Mouse (Mus musculus) urinary bladder, postnatal 4 days (tissue): ENCODE results near the gene Bcl7b.
"Not testable (repeated sequence)": the region's sequence is repeated elsewhere in the genome, so short reads cannot be mapped to it uniquely, and the experiment has no call there.

ENCODE experiments used
- DNase-seq, 2 experiments: peaks; one replicate each; pipeline ENCODE4 v3.0.0; 2021 to 2022; ENCODE audit warnings: low spot score in 2 of 2

Gene Bcl7b

GRCm38 (mm10) chr5:135216871-135217270, 48.8 kb downstream of the Bcl7b start:
- DNase-seq, result no peak

DNA sequence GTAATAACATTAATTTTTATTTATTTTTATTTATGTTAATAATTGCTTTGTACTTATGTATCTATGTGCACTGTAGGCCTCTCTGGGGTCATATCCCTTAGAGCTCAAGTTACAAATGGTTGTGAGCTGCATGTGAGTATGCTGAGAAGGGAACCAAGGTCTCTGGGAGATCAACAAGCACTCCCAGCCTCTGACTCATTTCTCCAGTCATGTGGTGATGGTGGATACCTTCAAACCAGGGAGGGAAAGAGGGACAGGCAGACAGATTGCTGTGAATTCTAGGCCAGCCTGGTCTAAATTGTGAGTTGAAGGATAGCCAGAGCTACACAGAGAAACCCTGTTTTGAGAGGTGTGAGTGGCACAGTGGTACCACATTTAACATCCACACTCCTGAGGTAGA, 52.9 kb downstream of the Bcl7b start:
- DNase-seq, result no peak

DNA sequence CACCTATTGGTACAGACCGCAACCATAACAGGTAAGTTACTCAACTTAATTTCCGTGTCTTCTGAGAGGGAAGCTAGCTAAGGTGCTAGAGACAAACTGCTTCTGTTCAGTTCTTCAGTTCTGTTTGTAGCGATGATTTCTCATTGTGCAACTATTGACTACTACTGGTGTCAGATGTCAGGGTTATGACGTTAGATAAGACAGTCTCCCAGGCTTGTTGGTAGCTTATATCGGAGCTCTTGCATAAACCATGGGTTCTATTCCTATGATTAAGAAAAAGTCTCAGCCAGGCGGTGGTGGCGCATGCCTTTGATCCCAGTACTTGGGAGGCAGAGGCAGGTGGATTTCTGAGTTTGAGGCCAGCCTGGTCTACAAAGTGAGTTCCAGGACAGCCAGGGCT, 54.0 kb downstream of the Bcl7b start:
- no peak for DNase-seq

- DNase-seq, result no peak
These were observed 56.1 kb downstream of the Bcl7b start for GRCm38 (mm10) chr5:135224169-135224568.

DNA sequence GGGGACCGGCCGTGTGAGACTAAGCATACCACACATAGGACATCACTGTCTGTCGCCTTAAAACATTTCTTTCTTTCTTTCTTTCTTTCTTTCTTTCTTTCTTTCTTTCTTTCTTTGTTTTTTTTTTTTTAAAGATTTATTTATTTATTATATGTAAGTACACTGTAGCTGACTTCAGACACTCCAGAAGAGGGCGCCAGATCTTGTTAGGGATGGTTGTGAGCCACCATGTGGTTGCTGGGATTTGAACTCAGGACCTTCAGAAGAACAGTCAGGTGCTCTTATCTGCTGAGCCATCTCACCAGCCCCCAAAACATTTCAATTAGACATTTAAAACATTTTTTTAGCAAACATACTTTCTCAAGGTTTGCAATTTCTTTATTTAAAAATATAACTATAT, 57.8 kb downstream of the Bcl7b start:
- not testable (repeated sequence) for DNase-seq

DNA sequence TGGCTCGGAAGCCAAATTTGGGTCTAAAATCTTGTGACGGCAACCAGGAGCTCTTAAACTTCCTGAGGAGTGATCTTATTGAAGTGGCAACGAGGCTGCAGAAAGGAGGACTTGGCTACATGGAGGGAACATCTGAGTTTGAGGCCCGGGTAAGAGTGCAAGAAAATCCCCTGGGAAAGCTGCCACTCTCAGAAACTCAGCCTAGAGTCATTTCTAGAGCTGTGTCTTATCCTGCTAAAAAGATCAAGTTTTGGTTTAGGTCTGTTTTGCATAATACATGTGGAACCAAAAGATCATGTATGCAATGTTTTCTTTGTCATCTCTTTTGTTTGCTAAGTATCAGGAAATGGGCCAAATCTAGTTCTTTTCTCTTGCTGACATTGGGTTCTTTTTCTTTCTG, 62.1 kb downstream of the Bcl7b start:
- no peak for DNase-seq
